Mouse (Mus musculus) midbrain, embryonic 13.5 days (tissue): ENCODE data around the gene Pltp. TPM values are rescaled to one million over a fixed set of nuclear protein-coding genes. Genes with fewer than 3 reads are reported as not detected.
"Not testable (repeated sequence)": the region's sequence is repeated elsewhere in the genome, so short reads cannot be mapped to it uniquely, and the experiment has no call there.

Source experiments
- ATAC-seq: fragments of 200-750 bp; cut with Nextera tagmentation; 2 replicates; pipeline ENCODE4 v1.8.0; 2017; ENCODE audit warnings: mild to moderate bottlenecking, moderate TSS enrichment, moderate library complexity
- H3K27ac ChIP-seq: fragments of 300-500 bp; sonication (generic); 2 replicates; pipeline ENCODE4 v1.5.1; 2015; ENCODE audit warnings: inconsistent platforms, mild to moderate bottlenecking, moderate library complexity
- H3K27me3 ChIP-seq: fragments of 300-500 bp; sonication (generic); 2 replicates; pipeline ENCODE4 v1.6.1; 2015; ENCODE audit warnings: mild to moderate bottlenecking, inconsistent platforms
- H3K36me3 ChIP-seq: fragments of 300-500 bp; sonication (generic); 2 replicates; pipeline ENCODE4 v1.6.1; 2015; ENCODE audit warnings: mild to moderate bottlenecking, inconsistent platforms
- H3K4me1 ChIP-seq: fragments of 300-500 bp; sonication (generic); replicated peaks from 2 replicates; pipeline ENCODE4 v1.6.1; 2015; ENCODE audit warnings: inconsistent platforms
- H3K4me2 ChIP-seq: fragments of 300-500 bp; sonication (generic); replicated peaks from 2 replicates; pipeline ENCODE4 v1.6.1; 2015; ENCODE audit warnings: moderate library complexity, mild to moderate bottlenecking, inconsistent platforms
- H3K4me3 ChIP-seq: fragments of 300-500 bp; sonication (generic); replicated peaks from 2 replicates; pipeline ENCODE4 v1.5.1; 2015; ENCODE audit warnings: mild to moderate bottlenecking, inconsistent platforms
- H3K9ac ChIP-seq: fragments of 300-500 bp; sonication (generic); replicated peaks from 2 replicates; pipeline ENCODE4 v1.6.1; 2015; ENCODE audit warnings: mild to moderate bottlenecking, inconsistent platforms
- H3K9me3 ChIP-seq: fragments of 300-500 bp; sonication (generic); 2 replicates; pipeline ENCODE4 v1.6.1; 2016; ENCODE audit warnings: mild to moderate bottlenecking, inconsistent platforms
- WGBS: fragments of 180-500 bp; shearing (Covaris S2); methylation state at CpG from one replicate; pipeline ENCODE4 v1.1.7; 2015; 5-methylcytosine and 5-hydroxymethylcytosine counted together
- polyA plus RNA-seq: library from polyadenylated mRNA; unstranded; fragments of >200 nt; fragmentation: Nextera tagmentation; extraction: Ambion mirVana; gene quantifications from 2 replicates; pipeline ENCODE4 v1.2.1, GENCODE M21; 2015

Gene Pltp
- polyA plus RNA-seq, 1 experiment from 2014 or later = 96.1 TPM

DNA sequence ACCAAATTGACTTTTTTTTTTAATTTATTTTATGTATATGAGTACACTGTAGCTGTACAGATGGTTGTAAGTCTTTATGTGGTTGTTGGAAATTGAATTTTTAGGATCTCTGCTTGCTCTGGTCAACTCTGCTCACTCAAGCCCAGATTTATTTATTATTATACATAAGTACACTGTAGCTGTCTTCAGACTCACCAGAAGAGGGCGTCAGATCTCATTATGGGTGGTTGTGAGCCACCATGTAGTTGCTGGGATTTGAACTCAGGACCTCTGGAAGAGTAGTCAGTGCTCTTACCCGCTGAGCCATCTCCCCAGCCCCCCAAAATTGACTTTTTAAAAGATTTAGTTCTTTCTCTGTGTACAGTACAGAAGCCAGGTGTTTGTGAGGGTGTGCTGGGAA lies 18.1 kb upstream of the Pltp start:
- H3K4me2 ChIP-seq, H3K9ac ChIP-seq, H3K27ac ChIP-seq, H3K9me3 ChIP-seq, ATAC-seq, H3K4me3 ChIP-seq, H3K36me3 ChIP-seq, H3K27me3 ChIP-seq: not testable (repeated sequence)
- 45% methylated on average over 2 of the region's 2 CpGs for whole genome bisulfite sequencing
- peaks cover 22% of the 10 kb centered on the region for H3K4me1 ChIP-seq

DNA sequence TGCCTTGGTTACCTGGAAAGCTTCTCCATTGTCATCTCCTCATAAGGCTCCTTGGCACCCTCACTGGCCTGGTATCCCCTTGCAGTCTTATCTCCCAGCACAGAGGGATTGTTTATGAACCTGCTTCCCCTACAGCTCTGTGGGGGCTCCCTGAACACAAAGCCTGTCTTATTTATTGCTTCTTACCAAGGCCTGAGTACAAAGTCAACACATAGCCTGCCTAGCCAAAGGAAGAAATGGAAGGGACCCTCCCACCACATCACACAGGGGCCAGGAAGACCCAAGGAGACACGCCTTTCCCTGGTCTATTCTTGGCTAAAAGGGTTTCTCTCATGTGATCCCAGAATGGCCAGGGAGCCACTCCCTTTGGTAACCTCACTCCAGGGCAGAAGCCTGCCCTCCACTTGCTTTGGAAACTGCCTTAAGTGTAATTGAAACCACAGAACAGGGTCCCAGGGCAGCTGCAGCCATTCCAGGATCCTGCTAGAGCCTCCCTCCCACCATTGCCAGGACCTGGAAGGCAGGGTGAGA lies 16.8 kb upstream of the Pltp start:
- Histone ChIP-seq H3K4me3 (no peak overlapping the region), H3K4me2 (no peak overlapping the region), H3K9ac (no peak overlapping the region), H3K27ac (no peak overlapping the region), H3K27me3 (no peaks in the 10 kb centered on the region), H3K36me3 (no peaks in the 10 kb centered on the region), H3K9me3 (no peaks in the 10 kb centered on the region), H3K4me1 (peaks cover 16% of the 10 kb centered on the region)
- ATAC-seq = no peak
- 50% methylated on average over 1 of the region's 1 CpGs for WGBS

DNA sequence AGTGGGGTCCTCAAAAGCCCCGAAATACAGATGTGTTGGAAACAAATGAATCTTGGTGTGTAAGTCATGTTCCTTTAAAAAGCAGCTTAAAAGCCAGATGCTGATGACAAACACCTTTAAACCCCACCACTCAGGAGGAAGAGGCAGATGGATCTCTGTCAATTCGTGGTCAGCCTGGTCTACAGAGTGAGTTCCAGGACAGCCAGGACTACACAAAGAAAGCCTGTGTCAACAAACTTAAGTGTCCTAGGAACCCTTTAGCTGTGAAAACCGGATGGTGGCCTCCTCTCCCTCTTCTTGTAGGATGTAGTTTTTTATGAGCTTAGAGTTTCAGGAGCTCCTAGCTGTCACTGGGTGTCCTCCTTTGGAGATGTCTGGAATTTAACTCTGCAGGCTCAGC lies 16.1 kb upstream of the Pltp start:
- Histone ChIP-seq H3K9me3 (no peaks in the 10 kb centered on the region), H3K27me3 (no peaks in the 10 kb centered on the region), H3K27ac (no peak overlapping the region; the same call in 1 of the 2 replicates), H3K9ac (no peak overlapping the region), H3K4me2 (no peak overlapping the region), H3K4me3 (no peak overlapping the region), H3K36me3 (no peaks in the 10 kb centered on the region), H3K4me1 (peaks cover 15% of the 10 kb centered on the region)
- no peak for ATAC-seq
- 67% methylated on average over 3 of the region's 3 CpGs for whole genome bisulfite sequencing

DNA sequence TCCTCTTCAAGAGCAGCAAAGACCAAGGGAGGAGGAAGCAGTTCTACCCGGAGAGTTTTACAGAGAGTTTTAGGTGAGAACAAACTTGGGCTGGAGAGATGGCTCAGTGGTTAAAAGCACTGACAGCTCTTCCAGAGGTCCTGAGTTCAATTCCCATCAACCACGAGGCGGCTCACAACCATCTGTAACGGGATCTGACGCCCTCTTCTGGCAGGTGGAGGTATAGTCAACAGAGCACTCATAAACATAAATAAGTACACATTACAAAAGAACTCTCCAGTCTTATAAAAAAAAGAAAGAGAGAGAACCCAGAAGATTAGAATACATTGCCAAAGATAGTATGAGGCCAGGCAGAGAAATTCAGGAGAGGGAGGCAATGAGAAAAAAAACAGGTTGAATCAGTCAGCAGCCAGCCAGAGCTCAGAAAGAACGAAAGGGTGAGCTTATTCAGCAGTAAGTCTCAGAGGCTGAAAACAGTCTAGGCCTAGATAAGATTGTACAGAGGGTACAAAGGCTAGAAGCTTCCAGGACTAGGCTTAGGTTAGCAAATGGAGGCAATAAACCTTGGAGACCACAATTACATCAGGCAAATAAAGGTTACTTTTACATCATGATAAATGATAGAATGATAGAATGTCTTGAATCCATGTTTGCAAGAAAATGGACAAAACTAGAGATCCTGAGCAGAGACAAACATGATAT lies 14.2 kb upstream of the Pltp start:
- no peaks in the 10 kb centered on the region; the same call in 1 of the 2 replicates for H3K4me1 ChIP-seq
- no peak for ATAC-seq
- H3K4me2 ChIP-seq = no peak overlapping the region
- WGBS = 62% methylated on average over 6 of the region's 6 CpGs
- H3K27me3 ChIP-seq = no peaks in the 10 kb centered on the region
- H3K36me3 ChIP-seq = no peaks in the 10 kb centered on the region
- H3K9me3 ChIP-seq = no peaks in the 10 kb centered on the region
- no peak overlapping the region for H3K9ac ChIP-seq
- H3K4me3 ChIP-seq = no peak overlapping the region
- no peak overlapping the region for H3K27ac ChIP-seq

DNA sequence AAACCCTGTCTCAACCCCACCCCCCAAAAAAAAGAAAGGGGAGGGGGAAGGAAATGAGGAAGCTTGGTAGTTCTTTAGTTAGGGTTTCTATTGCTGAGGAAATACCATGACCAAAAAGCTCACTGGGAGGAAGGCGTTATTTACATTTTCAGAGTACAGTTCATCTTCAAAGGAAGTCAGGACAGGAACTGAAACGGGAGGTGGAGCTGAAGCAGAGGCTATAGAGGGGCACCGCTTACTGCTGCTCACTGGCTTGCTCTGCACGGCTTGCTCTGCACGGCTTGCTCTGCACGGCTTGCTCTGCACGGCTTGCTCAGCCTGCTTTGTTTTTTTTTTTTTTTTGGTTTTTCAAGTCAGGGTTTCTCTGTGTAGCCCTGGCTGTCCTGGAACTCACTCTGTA lies 11.0 kb upstream of the Pltp start:
- Histone ChIP-seq H3K4me1 (no peaks in the 10 kb centered on the region), H3K9me3 (no peaks in the 10 kb centered on the region), H3K27me3 (no peaks in the 10 kb centered on the region), H3K27ac (no peak overlapping the region), H3K4me3 (no peak overlapping the region), H3K36me3 (no peaks in the 10 kb centered on the region), H3K4me2 (no peak overlapping the region), H3K9ac (no peak overlapping the region)
- 88% methylated on average over 7 of the region's 7 CpGs for WGBS
- no peak for ATAC-seq

DNA sequence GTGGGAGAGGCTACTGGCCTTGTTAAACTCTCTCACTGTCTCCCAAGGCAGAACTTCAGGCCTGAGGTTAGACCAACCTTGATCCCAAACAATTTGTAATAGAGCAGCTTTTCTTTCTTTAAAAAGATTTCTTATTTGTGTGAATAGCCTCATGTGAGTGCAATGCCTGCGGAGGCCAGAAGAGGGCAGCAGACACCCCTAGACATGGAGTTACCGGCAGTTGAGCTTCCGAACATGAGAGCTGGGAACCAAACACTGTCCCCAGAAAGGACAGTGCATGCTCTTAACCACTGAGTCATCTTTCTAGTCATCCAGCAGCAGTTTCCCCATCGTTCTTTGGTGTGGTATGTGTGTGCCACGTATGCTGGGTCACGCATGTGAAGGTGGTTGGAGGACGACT lies 10.1 kb upstream of the Pltp start:
- Histone ChIP-seq H3K4me1 (no peaks in the 10 kb centered on the region), H3K4me3 (no peak overlapping the region), H3K27ac (no peak overlapping the region), H3K9ac (no peak overlapping the region), H3K36me3 (no peaks in the 10 kb centered on the region), H3K4me2 (no peak overlapping the region), H3K27me3 (no peaks in the 10 kb centered on the region), H3K9me3 (no peaks in the 10 kb centered on the region)
- WGBS = 91% methylated on average over 7 of the region's 7 CpGs
- no peak for ATAC-seq

DNA sequence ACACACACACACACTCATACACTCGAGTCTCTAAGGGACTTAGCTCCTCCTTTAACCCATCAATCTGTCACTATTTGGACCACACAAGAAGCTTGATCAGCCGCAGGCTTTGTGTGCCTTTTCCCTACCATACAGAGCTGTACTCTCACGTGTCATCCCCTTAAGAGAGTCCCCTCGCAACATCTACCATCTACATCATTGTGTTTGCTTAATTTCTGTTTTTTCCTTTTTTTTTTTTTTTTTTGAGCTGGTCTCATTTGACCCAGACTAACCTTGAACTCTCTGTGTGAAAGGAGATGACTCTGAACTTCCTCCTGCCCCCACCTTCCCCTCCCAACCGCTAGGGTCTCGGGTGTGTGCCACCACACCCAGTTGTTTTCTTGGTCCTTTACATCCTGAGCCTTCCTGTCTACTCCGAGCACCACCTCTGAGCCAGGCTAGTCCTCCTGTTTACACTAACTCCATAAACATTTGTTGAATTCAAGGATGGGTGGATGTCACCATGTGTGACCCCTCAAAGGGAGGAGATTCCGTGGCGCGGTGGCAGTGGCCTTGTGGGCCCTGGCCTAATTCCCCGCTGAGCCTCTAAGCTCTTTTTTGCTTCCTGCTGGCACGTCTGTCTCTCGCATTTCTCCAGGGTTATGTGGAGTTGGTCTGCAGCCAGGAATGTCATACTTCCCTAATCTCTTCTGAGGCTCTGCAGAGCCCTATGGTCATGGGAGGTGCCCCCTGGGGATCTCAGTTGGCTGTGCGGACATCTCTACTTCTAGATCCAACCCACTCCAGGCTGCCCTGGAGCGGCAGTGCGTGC lies 9.4 kb upstream of the Pltp start:
- Histone ChIP-seq H3K27ac (no peak overlapping the region), H3K27me3 (no peaks in the 10 kb centered on the region), H3K9ac (no peak overlapping the region), H3K4me2 (no peak overlapping the region), H3K36me3 (no peaks in the 10 kb centered on the region), H3K9me3 (no peaks in the 10 kb centered on the region), H3K4me1 (0 out of 2 replicates have a peak, but pooled peaks cover 3% of the 10 kb centered on the region), H3K4me3 (no peak overlapping the region)
- ATAC-seq = no peak
- 72% methylated on average over 16 of the region's 16 CpGs for WGBS

DNA sequence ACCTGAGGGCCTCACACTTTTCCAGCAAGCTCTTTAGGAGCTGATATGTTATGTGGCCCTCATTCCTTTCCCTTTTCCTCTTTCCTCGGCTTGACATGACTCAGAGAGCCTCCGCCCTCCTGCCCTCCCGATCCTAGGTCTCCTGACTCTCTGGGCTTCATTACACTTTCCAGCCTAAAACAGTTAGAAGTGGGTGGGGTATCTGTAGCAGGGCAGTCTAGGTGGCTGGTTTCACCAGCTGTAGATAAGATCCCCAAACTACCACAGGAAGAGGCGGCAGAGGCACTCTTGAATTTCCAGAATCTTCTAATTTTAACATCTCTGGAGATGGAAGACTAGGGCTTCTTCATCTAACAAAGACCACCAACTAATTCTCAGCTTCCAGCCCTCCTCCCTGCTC lies 7.1 kb upstream of the Pltp start:
- ATAC-seq = no peak
- H3K4me3 ChIP-seq = no peak overlapping the region
- peaks cover 8% of the 10 kb centered on the region for H3K27me3 ChIP-seq
- no peaks in the 10 kb centered on the region for H3K9me3 ChIP-seq
- no peak overlapping the region for H3K4me2 ChIP-seq
- no peak overlapping the region for H3K9ac ChIP-seq
- 0 out of 2 replicates have a peak, but pooled peaks cover 3% of the 10 kb centered on the region for H3K4me1 ChIP-seq
- H3K36me3 ChIP-seq = no peaks in the 10 kb centered on the region
- no peak overlapping the region for H3K27ac ChIP-seq
- 82% methylated on average over 4 of the region's 4 CpGs for WGBS

DNA sequence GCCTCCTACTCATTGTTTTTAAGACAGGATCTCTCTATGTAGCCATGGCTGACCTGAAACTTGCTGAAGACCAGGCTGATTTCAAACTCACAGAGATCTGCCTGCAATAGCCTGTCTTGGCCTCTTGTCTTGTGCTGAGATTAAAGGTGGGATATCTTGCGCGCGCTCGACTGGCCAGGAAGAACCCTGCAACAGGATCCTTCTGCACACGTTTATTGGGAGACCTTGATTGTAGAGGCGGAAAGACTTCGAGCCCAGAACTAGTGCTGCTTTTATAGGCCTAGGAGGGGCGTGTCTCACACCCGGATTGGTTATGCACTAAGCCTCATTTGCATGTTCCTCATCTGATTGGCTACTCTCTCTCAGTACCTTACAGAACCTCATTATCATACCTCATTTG lies 5.9 kb upstream of the Pltp start:
- H3K27ac ChIP-seq = not testable (repeated sequence)

DNA sequence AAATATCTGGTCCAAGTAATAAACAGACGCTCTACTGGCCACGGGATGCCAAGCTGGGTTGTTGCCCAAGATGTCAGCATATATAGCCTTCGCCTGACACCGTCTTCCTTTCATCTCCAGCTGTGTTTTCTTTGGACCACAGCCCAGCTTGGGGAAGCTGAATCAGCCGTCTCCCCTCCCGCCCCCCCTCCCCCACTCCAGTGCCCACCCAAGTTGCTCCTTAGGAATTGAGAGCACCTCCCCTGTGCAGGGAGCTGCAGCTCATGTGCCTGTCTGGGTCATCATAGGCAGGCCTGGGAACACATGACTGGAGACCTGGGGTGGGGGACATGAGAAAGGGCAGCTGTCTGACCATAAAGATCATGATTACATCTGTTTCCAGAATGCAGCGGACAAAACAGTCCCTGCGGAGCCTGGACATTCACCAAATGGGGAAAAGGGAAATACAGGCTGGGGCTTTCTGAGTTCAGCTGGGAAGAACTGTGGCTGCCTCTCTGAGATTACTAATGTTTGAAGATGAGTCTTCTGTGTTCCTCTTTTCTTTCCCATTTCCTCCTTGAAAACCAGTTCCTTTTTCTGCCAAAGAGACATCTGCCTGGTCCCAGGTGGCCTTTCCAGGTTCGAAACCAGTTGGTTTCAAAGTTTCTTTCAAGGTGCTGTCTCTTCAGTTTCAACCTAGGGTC lies 4.8 kb upstream of the Pltp start:
- ATAC-seq = no peak
- peaks cover 13% of the 10 kb centered on the region for H3K4me1 ChIP-seq
- peaks cover 26% of the 10 kb centered on the region for H3K27me3 ChIP-seq
- no peak overlapping the region for H3K9ac ChIP-seq
- WGBS = 53% methylated on average over 9 of the region's 9 CpGs
- no peak overlapping the region for H3K4me3 ChIP-seq
- H3K4me2 ChIP-seq = no peak overlapping the region
- H3K9me3 ChIP-seq = no peaks in the 10 kb centered on the region
- no peaks in the 10 kb centered on the region for H3K36me3 ChIP-seq
- H3K27ac ChIP-seq = no peak overlapping the region; the same call in 1 of the 2 replicates

More for the DNA sequence above, 5.9 kb upstream of the Pltp start:
- ATAC-seq, H3K4me1 ChIP-seq, H3K9ac ChIP-seq, H3K36me3 ChIP-seq, H3K4me2 ChIP-seq, H3K9me3 ChIP-seq, H3K4me3 ChIP-seq: not testable (repeated sequence)
- 92% methylated on average over 9 of the region's 9 CpGs for WGBS
- peaks cover 16% of the 10 kb centered on the region for H3K27me3 ChIP-seq

DNA sequence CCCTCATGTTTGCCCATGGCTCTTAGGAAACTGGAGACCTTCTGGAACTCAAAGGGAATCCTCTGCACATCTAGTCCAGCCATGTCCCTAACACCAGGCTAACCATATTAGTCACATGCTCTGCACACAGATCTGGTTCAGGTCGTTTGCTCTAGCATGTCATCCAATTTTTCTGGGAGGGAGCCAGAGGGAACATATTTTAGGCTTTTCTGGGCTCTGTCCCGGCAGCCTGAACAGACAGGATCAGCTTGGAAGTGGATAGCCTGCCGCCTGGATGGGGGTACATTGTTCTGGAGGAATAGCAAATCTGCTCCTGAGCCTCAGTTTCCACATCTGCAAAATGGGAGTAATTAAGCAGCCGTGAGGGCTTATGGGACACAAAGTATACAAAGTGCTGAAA lies 3.6 kb upstream of the Pltp start:
- Histone ChIP-seq H3K9ac (no peak overlapping the region), H3K9me3 (no peaks in the 10 kb centered on the region), H3K36me3 (no peaks in the 10 kb centered on the region), H3K4me1 (peaks cover 26% of the 10 kb centered on the region), H3K4me3 (no peak overlapping the region), H3K27me3 (peaks cover 39% of the 10 kb centered on the region), H3K4me2 (no peak overlapping the region), H3K27ac (no peak overlapping the region)
- no peak for ATAC-seq
- WGBS = 82% methylated on average over 4 of the region's 4 CpGs
